Mouse (Mus musculus): ENCODE measurements around the gene Dnajb14.
A peak's percentile ranks its signal among the peaks of the same experiment; 100 is the strongest.
"Not testable (repeated sequence)": the region's sequence is repeated elsewhere in the genome, so short reads cannot be mapped to it uniquely, and the experiment has no call there.

Dnajb14 gene

DNA sequence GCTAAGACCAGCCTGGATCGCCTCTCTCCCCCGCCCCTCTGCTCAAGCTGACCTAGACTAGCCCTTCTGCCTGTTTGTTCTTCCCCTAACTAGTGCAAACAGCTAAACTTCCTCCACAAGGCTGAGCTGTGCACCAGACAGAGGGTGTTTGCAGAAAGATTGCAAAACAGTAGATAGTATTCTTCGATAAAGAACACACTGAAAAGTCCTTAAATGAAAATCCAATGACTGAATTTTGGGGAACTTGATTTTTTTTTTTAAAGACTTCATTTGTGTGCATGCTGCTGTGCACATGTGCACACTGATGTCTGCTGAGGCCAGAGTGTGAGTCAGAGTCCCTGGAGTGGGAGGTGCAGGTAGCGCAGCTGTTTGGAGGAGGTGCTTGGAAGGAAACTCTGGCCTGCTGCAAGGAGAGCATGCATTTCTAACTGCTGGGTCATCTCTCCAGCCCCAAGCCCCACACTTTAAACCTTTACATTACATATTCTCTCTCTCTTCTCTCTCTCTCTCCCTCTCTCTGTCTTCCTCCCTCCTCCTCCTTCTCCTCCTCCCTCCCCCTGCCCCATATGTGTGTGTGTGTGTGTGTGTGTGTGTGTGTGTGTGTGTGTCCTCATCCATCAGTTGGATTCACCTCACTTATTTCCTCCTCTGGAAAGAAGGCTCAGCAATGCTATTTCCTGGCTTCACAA lies 84.9 kb downstream of the Dnajb14 start:
- peak; percentile 68 for DNase-seq (ENCODE audit: low read depth, low spot score)

GRCm38 (mm10) chr3:137952914-137953880 lies 85.7 kb downstream of the Dnajb14 start:
- DNase-seq (ENCODE audit: low read depth, low spot score), result peak; percentile 88

- peak; percentile 85 for DNase-seq (ENCODE audit: low read depth, low spot score)
Measured at GRCm38 (mm10) chr3:137954256-137954916, 86.9 kb downstream of the Dnajb14 start.

DNA sequence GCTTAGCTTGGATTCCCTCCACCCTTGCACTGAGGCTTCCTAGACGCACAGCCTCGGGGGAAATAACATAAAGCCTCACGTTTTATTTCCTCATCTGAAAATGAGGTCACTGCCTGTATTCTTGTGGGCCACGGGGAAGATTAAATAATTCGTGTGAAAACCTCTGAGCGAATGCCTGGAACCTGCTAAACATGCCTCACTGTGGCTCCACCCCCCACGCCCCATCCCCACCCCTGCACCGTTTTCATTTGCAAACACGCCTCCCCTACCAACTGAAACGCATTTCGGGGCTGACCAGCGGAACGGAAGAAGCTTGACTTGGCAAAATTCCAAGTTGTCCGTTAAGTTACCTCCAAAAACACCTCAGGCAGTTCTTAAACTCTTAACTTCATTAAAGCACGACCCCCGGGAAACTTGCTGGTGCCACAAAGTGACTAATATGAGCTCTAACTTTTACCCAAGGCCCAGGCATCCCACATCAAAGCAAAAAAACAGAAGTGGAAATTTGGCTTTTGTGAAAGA lies 88.1 kb downstream of the Dnajb14 start:
- peak; percentile 73 for DNase-seq (ENCODE audit: low read depth, low spot score)

GRCm38 (mm10) chr3:137957864-137958263 lies 90.4 kb downstream of the Dnajb14 start:
- no peak for DNase-seq (ENCODE audit: low read depth, low spot score)

- DNase-seq (ENCODE audit: low read depth, low spot score), result no peak
Measured at GRCm38 (mm10) chr3:137958352-137958751, 90.9 kb downstream of the Dnajb14 start.

DNA sequence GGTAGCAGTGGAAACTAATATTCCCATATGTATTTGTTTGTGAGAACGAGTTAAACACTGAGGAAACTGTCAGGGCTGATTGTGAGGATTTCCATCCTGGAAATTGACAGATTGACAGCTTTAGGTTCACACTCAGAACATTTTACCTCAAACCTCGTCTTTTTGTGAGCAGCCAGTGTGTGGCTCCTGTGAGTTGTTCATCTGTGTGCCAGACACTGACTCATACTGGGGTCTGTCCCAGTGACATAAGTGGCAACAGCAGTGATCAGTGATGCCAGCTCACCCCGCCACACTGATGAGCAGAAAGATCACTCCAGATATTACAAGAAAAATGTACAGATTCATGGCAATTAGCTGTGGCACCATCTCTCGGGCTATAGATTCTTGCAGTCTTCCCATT lies 92.0 kb downstream of the Dnajb14 start:
- DNase-seq (ENCODE audit: low read depth, low spot score), result no peak

DNA sequence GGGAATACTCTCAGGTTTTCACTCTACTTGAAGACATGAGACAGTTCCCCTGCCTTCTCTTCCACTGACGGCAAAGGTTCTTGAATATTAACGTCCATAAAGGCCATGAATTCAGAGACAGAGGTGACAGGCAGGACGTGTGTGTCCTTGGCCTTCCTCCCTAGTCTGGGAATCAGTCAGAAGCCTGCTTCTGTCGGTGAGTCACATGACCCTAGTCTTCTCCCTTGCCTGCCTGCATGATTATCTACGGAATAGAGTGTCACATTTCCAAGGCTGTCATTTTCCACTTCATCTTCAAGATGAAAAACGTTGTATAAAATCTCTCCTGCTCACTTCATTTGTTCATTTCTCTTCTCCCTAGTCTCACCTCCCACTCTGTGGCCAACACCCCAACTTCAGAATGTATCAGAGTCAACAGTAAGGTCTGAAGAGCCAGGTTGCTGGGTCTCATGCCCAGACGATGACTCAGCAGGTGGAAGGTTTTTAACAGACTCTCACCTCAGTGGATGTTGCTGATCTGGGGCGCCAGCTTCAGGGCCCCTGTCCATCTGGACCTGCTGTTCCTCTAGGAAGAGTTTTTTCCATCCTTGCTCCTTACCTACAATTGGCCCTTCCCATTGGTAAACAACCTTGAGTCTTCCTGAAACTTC lies 94.4 kb downstream of the Dnajb14 start:
- DNase-seq (ENCODE audit: low read depth, low spot score), result no peak

DNA sequence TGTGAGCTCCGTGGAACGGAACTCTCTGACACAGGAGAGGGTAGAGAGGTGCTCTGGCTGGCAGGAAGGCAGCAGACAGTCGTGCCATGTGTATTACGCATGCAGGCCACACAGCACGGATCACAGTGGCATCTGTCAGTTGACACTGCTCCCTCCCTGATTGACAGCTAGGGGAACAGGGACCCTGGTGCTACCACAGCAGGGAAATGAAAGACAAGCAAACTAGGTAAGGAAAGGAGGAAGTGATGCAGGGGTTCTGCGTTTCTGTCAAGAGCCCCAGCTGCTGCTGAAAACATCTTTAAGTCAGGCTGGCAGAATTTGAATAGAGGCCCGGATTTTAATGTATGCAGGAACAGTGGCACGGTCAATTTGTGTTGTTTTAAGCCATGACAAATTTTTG lies 96.0 kb downstream of the Dnajb14 start:
- DNase-seq (ENCODE audit: low read depth, low spot score), result no peak

- DNase-seq (ENCODE audit: low read depth, low spot score), result not testable (repeated sequence)
Measured at GRCm38 (mm10) chr3:137964014-137964413, 96.5 kb downstream of the Dnajb14 start.
